Mouse (Mus musculus) embryonic stem cell, embryonic (primary cell): ENCODE measurements at regions not wholly inside any gene's neighbourhood (a gene's known extent, or its start where the extent isn't known, plus 50 kb on each side); places are given as distances from the start of the nearest gene placed in this dataset.

Experiments
- CTCF ChIA-PET, 4 experiments: fragments of 300-600 bp in 2 of 4; fragments of 350-600 bp in 2 of 4; sonication (Branson Sonifier 250); formaldehyde crosslinking; loops; one replicate each; lab custom pipeline; 2022; ENCODE audit warnings: inconsistent platforms in 2 of 4; lab: Charles Lee
- POLR2A ChIA-PET, 4 experiments: fragments of 300-600 bp in 2 of 4; fragments of 350-600 bp in 2 of 4; sonication (Branson Sonifier 250); formaldehyde crosslinking; loops; one replicate each; lab custom pipeline; 2022; ENCODE audit warnings: antibody characterized with exemption in 4 of 4, inconsistent platforms in 1 of 4; lab: Charles Lee

DNA sequence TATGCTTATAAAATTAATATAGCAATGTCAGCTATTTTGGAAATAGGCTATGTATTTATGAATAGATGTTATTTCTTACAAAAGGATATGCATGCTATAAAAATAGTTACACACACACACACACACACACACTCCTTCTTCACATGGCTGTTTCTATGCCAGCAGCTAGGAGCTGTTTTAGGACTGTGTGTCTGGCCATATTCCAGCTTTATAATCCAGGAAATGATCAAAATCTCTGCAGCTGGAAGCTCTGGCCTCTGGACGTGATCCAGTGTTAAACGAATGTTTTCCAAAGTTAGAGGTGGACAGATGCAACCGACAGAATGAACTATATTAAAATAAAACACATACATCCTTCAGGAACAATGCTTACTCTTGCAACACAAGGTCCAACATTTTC is 125.9 kb upstream of the Rxylt1 start:
- CTCF ChIA-PET: no interaction called here
- POLR2A ChIA-PET: no interaction called here

DNA sequence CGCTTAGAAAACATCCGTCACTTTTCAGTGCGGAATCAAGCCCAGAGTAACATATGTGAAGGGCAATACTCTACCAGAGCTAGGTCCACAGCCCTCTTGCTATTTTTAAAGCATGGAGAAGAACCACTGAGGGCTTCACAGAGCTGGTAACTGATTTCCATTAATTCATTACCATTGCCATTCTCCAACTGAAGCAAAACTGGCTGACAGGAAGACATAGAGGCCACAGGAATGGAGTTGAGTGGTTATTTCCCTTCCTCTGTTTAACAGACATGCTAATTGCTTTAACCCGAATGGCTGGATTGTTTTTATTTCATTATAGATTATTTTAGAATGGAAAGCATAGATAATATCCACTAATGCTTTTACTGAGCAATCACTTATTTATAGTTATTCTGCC is 120.4 kb upstream of the Rxylt1 start:
- ChIA-PET CTCF (no interaction called here), POLR2A (no interaction called here)

DNA sequence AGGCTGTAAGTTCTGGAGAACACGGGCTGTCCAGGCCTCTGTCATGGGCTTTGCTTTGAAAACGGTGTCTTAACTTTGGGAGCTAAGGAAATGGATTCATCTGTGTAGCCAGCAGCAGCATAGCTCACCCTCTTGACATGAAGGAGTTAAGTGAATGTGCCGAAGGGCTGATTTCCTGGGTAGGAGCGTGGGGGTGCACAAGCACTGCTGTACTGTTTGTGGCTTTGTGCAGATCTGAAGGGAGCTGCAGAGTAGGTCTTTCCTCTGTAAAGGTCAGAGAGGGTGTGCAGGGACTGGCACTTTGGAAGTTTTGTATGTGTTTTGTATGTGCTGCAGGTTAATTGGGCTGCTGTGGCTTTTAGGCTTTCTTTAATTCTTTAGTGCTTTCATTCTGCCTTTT is 102.6 kb upstream of the Rxylt1 start:
- ChIA-PET CTCF (no interaction called here), POLR2A (interaction anchor here in 1 of 4 experiments (0.6 kb wide), 1 partner anchor 52 kb away, joined by 3 read pairs; no protein-coding TSS in a partner anchor)

DNA sequence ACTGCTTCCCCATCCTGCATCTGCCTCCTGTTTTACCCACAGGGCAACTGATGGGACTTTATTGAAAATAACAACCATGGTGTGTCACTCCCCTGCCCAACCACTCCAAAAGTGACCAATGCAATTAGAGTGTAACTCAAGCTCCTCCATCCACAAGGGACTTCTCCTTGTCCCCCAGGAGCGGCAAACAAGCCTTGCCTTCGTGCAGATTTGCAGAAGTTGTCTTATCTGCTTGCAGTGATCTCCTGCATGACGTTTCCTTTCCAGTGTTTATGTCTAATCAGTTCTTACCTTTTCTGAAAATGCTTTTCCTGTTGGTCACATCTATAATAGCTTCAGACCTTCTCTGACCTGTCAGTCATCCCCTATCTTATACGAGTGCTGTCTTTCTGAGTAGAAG is 100.5 kb upstream of the Rxylt1 start:
- ChIA-PET CTCF (no interaction called here), POLR2A (no interaction called here)

DNA sequence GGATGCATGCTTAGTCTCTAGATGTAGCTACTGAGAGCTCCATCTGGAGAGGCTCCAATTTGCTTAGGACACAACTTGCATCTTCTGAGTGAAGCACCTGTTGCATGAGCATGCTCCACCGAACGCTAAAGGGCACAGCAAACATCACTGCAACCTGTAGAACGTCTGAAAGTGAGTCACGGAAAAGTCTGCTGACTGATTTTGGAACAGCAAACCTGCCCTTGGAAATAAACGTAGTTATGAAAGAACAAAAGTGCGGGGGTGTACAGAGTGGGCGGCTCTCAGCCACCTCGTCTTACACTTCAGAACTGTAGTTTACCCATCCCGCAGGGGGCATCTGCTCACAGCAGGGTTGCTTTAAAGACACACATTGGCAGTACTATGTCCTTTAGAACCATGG is 97.0 kb upstream of the Rxylt1 start:
- ChIA-PET CTCF (no interaction called here), POLR2A (no interaction called here)

DNA sequence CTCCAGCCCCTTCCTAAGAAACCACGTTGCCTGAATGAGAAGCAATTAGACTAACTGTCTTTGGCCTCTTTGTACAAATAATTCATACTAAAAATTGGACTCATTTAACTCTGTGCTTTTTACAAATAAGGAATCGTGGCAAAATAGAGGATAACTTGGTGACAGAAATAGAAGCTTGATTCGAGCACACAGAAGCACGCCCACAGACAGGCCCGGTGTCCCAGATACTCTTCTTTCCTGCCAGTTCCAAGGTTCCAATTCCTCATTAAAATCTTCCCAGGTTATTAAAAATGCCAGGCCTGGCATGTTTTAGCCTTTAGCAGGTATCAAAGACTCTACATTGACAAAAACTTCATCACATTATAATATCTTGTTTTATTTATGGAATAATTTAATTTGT is 96.2 kb upstream of the Rxylt1 start:
- POLR2A ChIA-PET: no interaction called here
- CTCF ChIA-PET: no interaction called here

DNA sequence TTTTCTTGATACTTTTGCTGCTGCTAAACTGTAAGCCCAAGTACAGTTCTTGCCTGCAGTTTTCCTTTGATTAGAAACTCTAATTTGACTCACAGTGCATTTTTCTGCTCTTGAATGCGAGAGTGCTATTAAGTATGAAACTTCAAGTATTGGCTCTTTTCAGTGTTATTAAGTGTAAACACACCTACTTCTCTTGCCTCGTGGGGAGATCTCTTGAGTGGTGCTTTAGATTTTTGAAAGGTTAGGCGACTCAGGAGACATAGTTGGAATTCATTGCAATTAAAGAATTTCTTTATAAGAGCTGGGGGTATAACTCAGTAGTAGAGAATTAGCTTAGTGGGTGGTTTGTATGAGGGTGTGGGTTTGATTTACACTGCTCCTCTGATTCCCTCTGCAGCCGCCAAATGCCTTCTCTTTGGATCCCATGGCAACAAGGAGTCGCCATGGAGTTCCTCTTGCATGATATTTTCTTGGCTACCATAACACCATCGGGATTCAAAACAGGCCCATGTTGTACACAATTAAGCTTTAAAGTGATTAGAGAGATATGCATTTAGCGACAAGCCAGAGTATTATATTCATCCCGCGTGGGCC is 88.1 kb upstream of the Rxylt1 start:
- CTCF ChIA-PET: no interaction called here
- POLR2A ChIA-PET: no interaction called here

DNA sequence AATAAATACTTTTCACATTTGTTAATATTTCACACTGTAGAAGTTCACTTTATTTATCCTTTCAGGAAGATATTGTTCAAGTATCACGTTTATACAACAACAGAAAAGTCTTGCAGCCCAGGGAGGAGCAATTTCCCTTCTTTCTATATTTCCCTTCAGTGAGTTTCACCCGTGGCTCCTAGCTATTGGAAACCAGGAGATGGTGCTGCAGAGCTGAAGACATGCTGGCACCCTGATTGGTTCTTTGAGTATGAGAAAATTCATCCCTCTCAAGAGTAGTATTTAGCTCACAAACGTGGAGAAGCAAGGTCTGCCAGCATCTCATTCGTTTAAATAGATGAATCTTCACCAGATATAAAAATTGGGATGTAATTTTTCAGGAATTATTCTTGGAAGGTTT is 85.9 kb upstream of the Rxylt1 start:
- CTCF ChIA-PET: interaction anchor here in 3 of 4 experiments (0.6 to 0.7 kb wide), 4 partner anchors 271 to 730 kb away, joined by 3 to 11 read pairs (median 4); no protein-coding TSS in a partner anchor

DNA sequence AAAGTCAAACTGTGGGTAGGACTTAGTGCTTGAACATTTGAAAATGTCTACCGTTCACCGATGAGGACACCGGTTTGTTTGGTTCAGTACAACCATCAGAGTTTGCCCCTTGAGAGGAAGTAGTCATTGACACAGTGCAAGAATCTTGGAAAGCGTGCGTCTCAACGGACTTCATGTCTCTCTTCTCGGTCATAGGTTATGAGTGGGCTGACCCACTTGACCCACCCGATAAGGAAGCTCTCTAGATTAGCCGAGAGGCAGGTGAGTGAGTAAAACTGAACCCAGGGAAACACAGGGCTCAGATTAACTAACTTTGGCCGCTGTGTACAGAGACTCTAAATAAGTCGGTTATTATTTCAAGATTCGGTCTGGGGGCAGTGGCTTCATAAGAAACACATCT is 51.9 kb upstream of the Rxylt1 start:
- ChIA-PET POLR2A (interaction anchor here in 1 of 4 experiments (0.7 kb wide), 1 partner anchor 166 kb away, joined by 3 read pairs; no protein-coding TSS in a partner anchor), CTCF (no interaction called here)

More for the DNA sequence above, 85.9 kb upstream of the Rxylt1 start:
- POLR2A ChIA-PET: no interaction called here

DNA sequence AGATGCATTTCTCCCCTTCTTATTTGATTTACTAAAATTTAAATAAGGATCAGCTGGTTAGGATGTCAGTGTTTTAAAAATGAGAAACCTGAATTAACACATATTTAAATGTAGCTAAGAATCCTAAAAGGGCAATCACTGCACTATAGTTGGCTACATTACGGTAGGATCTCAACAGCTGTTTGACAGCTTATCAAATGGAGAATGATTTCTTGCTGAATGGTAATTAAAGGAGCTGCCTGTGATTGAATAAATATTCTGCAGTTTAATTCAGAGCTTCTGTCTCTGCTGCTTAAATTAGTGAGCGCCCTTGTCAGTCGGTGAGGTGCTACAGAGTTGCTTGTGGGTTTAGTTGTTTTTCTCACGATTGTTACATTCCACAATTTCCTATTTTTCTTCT is 51.4 kb upstream of the Rxylt1 start:
- ChIA-PET CTCF (no interaction called here), POLR2A (interaction anchor here in 1 of 4 experiments (0.7 kb wide), 1 partner anchor 166 kb away, joined by 3 read pairs; no protein-coding TSS in a partner anchor)
